Mouse (Mus musculus): ENCODE measurements around the gene Farp1.

GRCm38 (mm10) chr14:121025381-121025780, 9.6 kb upstream of the Farp1 start:
- TF ChIP-seq POLR2A (IDR thresholded peaks at IDR 0.05; ENCODE audit: borderline replicate concordance, insufficient read depth, low read length), result no peak
- no peak for TF ChIP-seq CTCF (IDR thresholded peaks at IDR 0.05; ENCODE audit: borderline replicate concordance, insufficient read depth, low read depth, low read length)
